Mouse (Mus musculus): ENCODE data around the gene Apol11b. TPM values are rescaled to one million over a fixed set of nuclear protein-coding genes. Genes with fewer than 3 reads are reported as not detected.
"Not testable (repeated sequence)": the region's sequence is repeated elsewhere in the genome, so short reads cannot be mapped to it uniquely, and the experiment has no call there.

The Apol11b gene
- polyA plus RNA-seq, 2 experiments, result not detected

GRCm38 (mm10) chr15:77628647-77629046 lies 14.4 kb downstream of the Apol11b start:
- not testable (repeated sequence) for H3K27me3 ChIP-seq (ENCODE audit: control insufficient read depth, insufficient read depth, low read length); H3K9ac ChIP-seq (ENCODE audit: low read depth, low read length, severe bottlenecking); H3K4me1 ChIP-seq (ENCODE audit: control insufficient read depth, insufficient read depth, low read length); H3K9me3 ChIP-seq (ENCODE audit: control insufficient read depth, low read length); H3K4me3 ChIP-seq (replicated peaks; ENCODE audit: low read length); H3K27ac ChIP-seq (replicated peaks; ENCODE audit: low read depth, low read length); H3K4me2 ChIP-seq (replicated peaks; ENCODE audit: low read depth, low read length, severe bottlenecking); ATAC-seq (ENCODE audit: low FRiP score, low read depth); DNase-seq (ENCODE audit: low spot score); H3K36me3 ChIP-seq (ENCODE audit: control insufficient read depth, insufficient read depth, low read length)
- WGBS, result 47% methylated on average over 9 of the region's 9 CpGs

GRCm38 (mm10) chr15:77626471-77626870 lies 16.6 kb downstream of the Apol11b start:
- not testable (repeated sequence) for H3K27me3 ChIP-seq (ENCODE audit: control insufficient read depth, insufficient read depth, low read length); H3K4me2 ChIP-seq (replicated peaks; ENCODE audit: low read depth, low read length, severe bottlenecking); DNase-seq (ENCODE audit: low spot score); H3K9ac ChIP-seq (ENCODE audit: low read depth, low read length, severe bottlenecking); H3K4me1 ChIP-seq (ENCODE audit: control insufficient read depth, insufficient read depth, low read length); H3K4me3 ChIP-seq (replicated peaks; ENCODE audit: low read length); H3K36me3 ChIP-seq (ENCODE audit: control insufficient read depth, insufficient read depth, low read length); H3K27ac ChIP-seq (replicated peaks; ENCODE audit: low read depth, low read length); ATAC-seq (ENCODE audit: low FRiP score, low read depth); H3K9me3 ChIP-seq (ENCODE audit: control insufficient read depth, low read length)
- WGBS, result 65% methylated on average over 4 of the region's 4 CpGs

GRCm38 (mm10) chr15:77624710-77625109 lies 18.4 kb downstream of the Apol11b start:
- no peak overlapping the region for H3K9ac ChIP-seq (ENCODE audit: low read depth, low read length, severe bottlenecking)
- 81% methylated on average over 1 of the region's 1 CpGs for WGBS
- no peaks in the 10 kb centered on the region for H3K36me3 ChIP-seq (ENCODE audit: control insufficient read depth, insufficient read depth, low read length)
- no peak for ATAC-seq (ENCODE audit: low FRiP score, low read depth)
- H3K27ac ChIP-seq (replicated peaks; ENCODE audit: low read depth, low read length), result no peak overlapping the region
- H3K4me2 ChIP-seq (replicated peaks; ENCODE audit: low read depth, low read length, severe bottlenecking), result no peak overlapping the region
- no peak for TF ChIP-seq POLR2A (IDR thresholded peaks at IDR 0.05; ENCODE audit: borderline replicate concordance, extremely low read depth, insufficient read depth, insufficient read length)
- H3K4me3 ChIP-seq (replicated peaks; ENCODE audit: low read length), result no peak overlapping the region
- no peaks in the 10 kb centered on the region for H3K9me3 ChIP-seq (ENCODE audit: control insufficient read depth, low read length)
- no peaks in the 10 kb centered on the region for H3K27me3 ChIP-seq (ENCODE audit: control insufficient read depth, insufficient read depth, low read length)
- H3K4me1 ChIP-seq (ENCODE audit: control insufficient read depth, insufficient read depth, low read length), result no peaks in the 10 kb centered on the region
- no peak for DNase-seq (ENCODE audit: low spot score)

- H3K4me3 ChIP-seq (replicated peaks; ENCODE audit: low read length), result no peak overlapping the region
- no peaks in the 10 kb centered on the region for H3K36me3 ChIP-seq (ENCODE audit: control insufficient read depth, insufficient read depth, low read length)
- H3K9me3 ChIP-seq (ENCODE audit: control insufficient read depth, low read length), result no peaks in the 10 kb centered on the region
- no peak for TF ChIP-seq POLR2A (IDR thresholded peaks at IDR 0.05; ENCODE audit: borderline replicate concordance, extremely low read depth, insufficient read depth, insufficient read length)
- H3K4me2 ChIP-seq (replicated peaks; ENCODE audit: low read depth, low read length, severe bottlenecking), result no peak overlapping the region
- 90% methylated on average over 3 of the region's 3 CpGs for WGBS
- no peak for DNase-seq (ENCODE audit: low spot score)
- no peaks in the 10 kb centered on the region for H3K27me3 ChIP-seq (ENCODE audit: control insufficient read depth, insufficient read depth, low read length)
- no peak overlapping the region for H3K27ac ChIP-seq (replicated peaks; ENCODE audit: low read depth, low read length)
- no peak overlapping the region for H3K9ac ChIP-seq (ENCODE audit: low read depth, low read length, severe bottlenecking)
- H3K4me1 ChIP-seq (ENCODE audit: control insufficient read depth, insufficient read depth, low read length), result no peaks in the 10 kb centered on the region
- no peak for ATAC-seq (ENCODE audit: low FRiP score, low read depth)
Observed at GRCm38 (mm10) chr15:77606069-77606468, 37.0 kb downstream of the Apol11b start.

GRCm38 (mm10) chr15:77598958-77599357 lies 44.1 kb downstream of the Apol11b start, which contains the start of gene Gm36245:
Gm36245 (plus strand) TSS chr15:77599258.
- Histone ChIP-seq H3K27me3 (ENCODE audit: control insufficient read depth, insufficient read depth, low read length) (no peaks in the 10 kb centered on the region), H3K4me2 (replicated peaks; ENCODE audit: low read depth, low read length, severe bottlenecking) (no peak within 1 kb of the TSS), H3K9me3 (ENCODE audit: control insufficient read depth, low read length) (no peaks in the 10 kb centered on the region), H3K4me1 (ENCODE audit: control insufficient read depth, insufficient read depth, low read length) (no peaks in the 10 kb centered on the region), H3K9ac (ENCODE audit: low read depth, low read length, severe bottlenecking) (no peak within 1 kb of the TSS), H3K4me3 (replicated peaks; ENCODE audit: low read length) (no peak within 1 kb of the TSS), H3K36me3 (ENCODE audit: control insufficient read depth, insufficient read depth, low read length) (no peaks in the 10 kb centered on the region), H3K27ac (replicated peaks; ENCODE audit: low read depth, low read length) (no peak within 1 kb of the TSS)
- DNase-seq (ENCODE audit: low spot score) (no peak), ATAC-seq (ENCODE audit: low FRiP score, low read depth) (no peak)
- 65% methylated on average over 1 of the region's 1 CpGs for WGBS
- TF ChIP-seq POLR2A (IDR thresholded peaks at IDR 0.05; ENCODE audit: borderline replicate concordance, extremely low read depth, insufficient read depth, insufficient read length), result no peak

- H3K9ac ChIP-seq (ENCODE audit: low read depth, low read length, severe bottlenecking), result no peak overlapping the region
- no peak for ATAC-seq (ENCODE audit: low FRiP score, low read depth)
- TF ChIP-seq POLR2A (IDR thresholded peaks at IDR 0.05; ENCODE audit: borderline replicate concordance, extremely low read depth, insufficient read depth, insufficient read length), result no peak
- H3K4me3 ChIP-seq (replicated peaks; ENCODE audit: low read length), result no peak overlapping the region
- H3K9me3 ChIP-seq (ENCODE audit: control insufficient read depth, low read length), result no peaks in the 10 kb centered on the region
- no peak overlapping the region for H3K4me2 ChIP-seq (replicated peaks; ENCODE audit: low read depth, low read length, severe bottlenecking)
- no peaks in the 10 kb centered on the region for H3K27me3 ChIP-seq (ENCODE audit: control insufficient read depth, insufficient read depth, low read length)
- DNase-seq (ENCODE audit: low spot score), result no peak
- no peaks in the 10 kb centered on the region for H3K36me3 ChIP-seq (ENCODE audit: control insufficient read depth, insufficient read depth, low read length)
- 63% methylated on average over 3 of the region's 3 CpGs for WGBS
- no peak overlapping the region for H3K27ac ChIP-seq (replicated peaks; ENCODE audit: low read depth, low read length)
- no peaks in the 10 kb centered on the region for H3K4me1 ChIP-seq (ENCODE audit: control insufficient read depth, insufficient read depth, low read length)
Observed at GRCm38 (mm10) chr15:77598429-77598828, 44.7 kb downstream of the Apol11b start.
